Mouse (Mus musculus) testis, adult 2 months (tissue): ENCODE data around the gene Cd109. TPM values are rescaled to one million over a fixed set of nuclear protein-coding genes. Genes with fewer than 3 reads are reported as not detected.

Experiments
- H3K27ac ChIP-seq: fragments of 200-500 bp; 2 replicates; pipeline ENCODE4 v1.5.1; 2012; ENCODE audit warnings: low read depth, low read length; ENCODE audit not compliant: control insufficient read depth, insufficient read depth
- H3K27me3 ChIP-seq: fragments of 200-500 bp; 2 replicates; pipeline ENCODE4 v1.6.1; 2012; ENCODE audit warnings: mild to moderate bottlenecking, low read length, moderate library complexity; ENCODE audit not compliant: control insufficient read depth, insufficient read depth
- H3K36me3 ChIP-seq: fragments of 200-500 bp; 2 replicates; pipeline ENCODE4 v1.6.1; 2012; ENCODE audit warnings: mild to moderate bottlenecking, low read length; ENCODE audit not compliant: control insufficient read depth, insufficient read depth
- H3K4me1 ChIP-seq: fragments of 200-500 bp; 2 replicates; pipeline ENCODE4 v1.6.1; 2012; ENCODE audit warnings: low read length; ENCODE audit not compliant: control insufficient read depth, insufficient read depth
- H3K4me3 ChIP-seq: fragments of 200-500 bp; 2 replicates; pipeline ENCODE4 v1.5.1; 2012; ENCODE audit warnings: low read depth, mild to moderate bottlenecking, low read length, moderate library complexity, mixed read lengths; ENCODE audit not compliant: control insufficient read depth
- CTCF ChIP-seq: fragments of 200-500 bp; IDR thresholded peaks from 2 replicates; pipeline ENCODE4 v1.5.1; 2012; ENCODE audit warnings: low read depth, mild to moderate bottlenecking, inconsistent platforms, low read length, moderate library complexity; ENCODE audit not compliant: control insufficient read depth, insufficient read depth, insufficient replicate concordance
- POLR2A ChIP-seq: fragments of 200-500 bp; IDR thresholded peaks from 2 replicates; pipeline ENCODE4 v1.6.1; 2012; ENCODE audit warnings: low read depth, mild to moderate bottlenecking, inconsistent platforms, low read length, moderate library complexity; ENCODE audit not compliant: control insufficient read depth
- polyA plus RNA-seq: library from polyadenylated mRNA; depleted of rRNA; stranded (reverse); fragments of >200 nt; gene quantifications from 2 replicates; pipeline ENCODE4 v1.2.3, GENCODE M21; 2012

Gene Cd109
- polyA plus RNA-seq, 1 experiment: 7.6 TPM

DNA sequence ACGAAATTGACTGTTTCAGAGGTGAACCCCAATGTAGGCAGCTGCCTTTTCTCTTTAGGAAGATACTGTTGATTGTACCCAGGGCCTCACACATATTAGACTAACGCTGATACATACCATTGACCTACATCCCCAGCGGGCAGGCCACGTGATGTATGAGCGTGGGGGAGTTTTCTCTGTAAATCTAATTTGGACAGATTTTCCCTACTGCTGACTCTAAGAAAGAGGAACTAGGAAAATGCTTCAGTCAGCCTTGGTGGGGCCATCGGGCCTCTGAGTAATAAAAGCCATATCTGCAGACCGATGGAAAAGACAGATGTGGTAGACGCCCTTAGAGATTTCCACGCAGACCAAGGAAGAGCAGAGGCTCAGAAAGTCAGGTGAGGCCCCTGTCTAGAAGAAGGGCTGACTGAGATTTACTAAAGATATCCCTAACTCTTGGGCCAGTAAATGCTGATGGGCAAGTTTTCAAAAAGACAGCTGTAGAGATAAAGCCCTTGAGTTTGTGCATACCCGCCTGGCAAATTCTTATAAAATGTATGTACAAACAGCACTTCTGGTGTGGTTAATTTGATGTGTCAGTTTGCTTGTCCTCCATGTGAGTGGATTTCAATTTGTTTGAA is 26.8 kb upstream of the Cd109 start:
- H3K27ac ChIP-seq: no peak overlapping the region

DNA sequence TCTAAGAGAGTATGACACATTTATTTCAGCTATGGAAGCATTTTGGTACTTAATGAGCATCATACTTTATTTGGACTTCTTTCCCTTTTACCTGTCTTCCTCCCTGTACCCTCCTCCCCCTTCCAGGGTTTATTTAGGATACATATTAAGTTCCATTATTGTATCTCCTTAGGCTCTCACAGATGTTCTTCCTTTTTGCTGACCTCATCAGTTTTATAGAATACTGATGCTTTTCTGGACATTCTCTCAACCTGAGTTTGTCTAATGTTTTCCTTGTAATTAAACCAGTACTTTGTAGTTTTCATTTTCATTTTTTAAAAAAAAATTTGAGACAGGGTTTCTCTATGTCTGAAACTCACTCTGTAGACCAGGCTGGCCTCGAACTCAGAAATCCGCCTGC is 24.9 kb upstream of the Cd109 start:
- no peak overlapping the region for H3K4me3 ChIP-seq
- H3K27me3 ChIP-seq: no peaks in the 10 kb centered on the region
- no peaks in the 10 kb centered on the region for H3K36me3 ChIP-seq
- no peak overlapping the region for H3K27ac ChIP-seq
- TF ChIP-seq POLR2A (no peak), CTCF (no peak)
- H3K4me1 ChIP-seq: peaks cover 8% of the 10 kb centered on the region

More for the DNA sequence above, 26.8 kb upstream of the Cd109 start:
- H3K4me1 ChIP-seq: peaks cover 8% of the 10 kb centered on the region
- H3K27me3 ChIP-seq: no peaks in the 10 kb centered on the region
- TF ChIP-seq CTCF (no peak), POLR2A (no peak)
- H3K36me3 ChIP-seq: no peaks in the 10 kb centered on the region
- H3K4me3 ChIP-seq: peak overlapping the region; percentile 87; the same call in 1 of the 2 replicates

DNA sequence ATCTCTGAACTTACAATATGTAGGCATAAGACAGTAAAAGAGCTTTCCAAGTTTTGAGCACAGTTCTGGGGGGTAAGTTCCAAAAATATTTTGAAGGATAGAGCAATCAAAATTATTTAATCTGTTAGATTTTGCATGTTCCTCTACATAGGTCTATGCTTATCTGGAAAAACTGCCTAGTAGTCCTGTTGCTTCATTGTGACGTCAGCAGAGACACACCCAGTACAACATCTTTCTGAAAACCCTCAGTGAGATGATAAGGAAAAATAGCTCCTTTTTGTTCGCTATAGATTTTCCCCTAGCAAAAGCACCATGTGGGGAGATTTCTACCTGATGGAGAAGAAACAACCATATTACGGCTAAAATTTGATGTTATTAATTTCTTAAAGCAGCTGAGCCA is 20.1 kb upstream of the Cd109 start:
- Histone ChIP-seq H3K27me3 (no peaks in the 10 kb centered on the region), H3K4me3 (no peak overlapping the region), H3K27ac (no peak overlapping the region), H3K36me3 (no peaks in the 10 kb centered on the region), H3K4me1 (no peaks in the 10 kb centered on the region)
- TF ChIP-seq POLR2A: no peak
- no peak for TF ChIP-seq CTCF

DNA sequence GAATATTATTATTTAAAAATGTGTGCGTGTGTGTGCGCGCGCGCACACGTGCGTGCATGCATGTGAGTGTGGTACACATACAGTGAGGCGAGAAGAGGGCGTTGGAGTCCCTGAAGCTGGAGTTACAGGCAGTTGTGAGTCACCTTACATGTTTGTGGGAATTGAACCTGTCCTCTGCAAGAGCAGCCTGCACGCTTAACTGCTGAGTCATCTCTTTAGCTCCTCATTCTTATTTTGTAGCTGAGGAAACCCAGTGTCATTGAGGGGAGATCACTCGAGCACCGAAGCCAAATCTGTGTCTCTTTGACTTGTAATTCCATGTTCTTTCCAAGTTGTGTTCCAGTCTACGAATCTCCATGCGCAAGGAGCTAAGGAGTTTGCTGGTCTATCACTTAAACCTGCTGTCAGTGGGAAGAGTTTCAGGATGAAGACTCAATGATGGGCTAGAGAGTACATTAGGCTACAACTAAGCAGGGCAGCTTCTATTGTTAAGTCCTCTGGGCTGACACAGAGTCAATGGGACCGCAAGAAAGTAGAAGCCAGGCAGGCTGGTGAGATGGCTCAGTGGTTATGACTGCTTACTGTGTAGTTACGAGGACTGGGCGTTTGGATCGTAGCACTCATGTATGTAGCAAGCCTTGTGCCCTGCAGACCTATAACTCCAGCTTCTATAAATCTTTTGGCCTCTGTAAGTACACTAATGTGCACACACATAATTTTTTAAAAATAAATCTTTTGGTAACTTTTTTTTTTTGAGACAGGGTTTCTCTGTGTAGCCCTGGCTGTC is 19.4 kb upstream of the Cd109 start:
- TF ChIP-seq POLR2A (no peak), CTCF (no peak)
- H3K27ac ChIP-seq: no peak overlapping the region
- no peaks in the 10 kb centered on the region for H3K36me3 ChIP-seq
- no peaks in the 10 kb centered on the region for H3K4me1 ChIP-seq
- no peak overlapping the region for H3K4me3 ChIP-seq
- H3K27me3 ChIP-seq: no peaks in the 10 kb centered on the region

DNA sequence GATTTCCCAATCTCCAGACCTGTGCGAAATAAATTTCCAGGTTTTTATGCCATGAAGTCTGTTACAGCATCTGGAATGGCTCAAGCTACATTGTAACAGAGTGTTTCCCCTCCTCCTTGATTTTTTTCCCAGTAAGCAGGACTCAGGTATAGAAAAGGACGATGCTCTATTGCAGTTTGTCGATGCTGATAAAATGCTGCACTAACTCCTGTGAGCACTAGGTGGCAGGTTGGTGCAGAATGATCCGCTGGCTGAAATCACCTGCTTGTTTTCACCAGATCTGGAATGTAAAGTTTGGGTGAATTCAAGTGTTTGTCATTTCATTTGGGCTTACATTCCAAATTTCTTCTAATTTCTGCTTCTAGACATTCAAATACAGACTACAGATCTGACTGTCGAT is 18.5 kb upstream of the Cd109 start:
- Histone ChIP-seq H3K27ac (no peak overlapping the region), H3K4me3 (no peak overlapping the region), H3K4me1 (no peaks in the 10 kb centered on the region), H3K36me3 (no peaks in the 10 kb centered on the region), H3K27me3 (no peaks in the 10 kb centered on the region)
- no peak for TF ChIP-seq CTCF
- no peak for TF ChIP-seq POLR2A

DNA sequence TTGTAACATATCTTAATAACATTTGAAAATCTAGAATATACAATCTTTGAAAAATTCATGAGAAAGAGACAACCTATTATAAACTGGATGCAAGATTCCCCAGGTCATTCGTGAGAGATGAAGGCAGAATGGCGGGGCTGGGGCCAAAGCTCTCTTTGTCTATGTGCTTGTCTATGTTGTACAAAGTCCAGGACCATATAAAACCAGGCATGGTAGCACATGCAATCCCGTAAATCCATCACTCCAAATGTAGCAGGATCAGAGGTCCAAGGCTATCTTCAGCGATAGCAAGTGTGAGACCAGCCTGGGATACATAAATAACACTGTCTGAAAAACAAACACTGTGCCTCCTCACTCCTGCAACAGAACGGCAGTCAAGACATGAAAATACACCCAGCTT is 15.4 kb upstream of the Cd109 start:
- Histone ChIP-seq H3K27me3 (no peaks in the 10 kb centered on the region), H3K36me3 (no peaks in the 10 kb centered on the region), H3K4me1 (no peaks in the 10 kb centered on the region), H3K27ac (no peak overlapping the region), H3K4me3 (no peak overlapping the region)
- TF ChIP-seq CTCF: no peak
- TF ChIP-seq POLR2A: no peak

DNA sequence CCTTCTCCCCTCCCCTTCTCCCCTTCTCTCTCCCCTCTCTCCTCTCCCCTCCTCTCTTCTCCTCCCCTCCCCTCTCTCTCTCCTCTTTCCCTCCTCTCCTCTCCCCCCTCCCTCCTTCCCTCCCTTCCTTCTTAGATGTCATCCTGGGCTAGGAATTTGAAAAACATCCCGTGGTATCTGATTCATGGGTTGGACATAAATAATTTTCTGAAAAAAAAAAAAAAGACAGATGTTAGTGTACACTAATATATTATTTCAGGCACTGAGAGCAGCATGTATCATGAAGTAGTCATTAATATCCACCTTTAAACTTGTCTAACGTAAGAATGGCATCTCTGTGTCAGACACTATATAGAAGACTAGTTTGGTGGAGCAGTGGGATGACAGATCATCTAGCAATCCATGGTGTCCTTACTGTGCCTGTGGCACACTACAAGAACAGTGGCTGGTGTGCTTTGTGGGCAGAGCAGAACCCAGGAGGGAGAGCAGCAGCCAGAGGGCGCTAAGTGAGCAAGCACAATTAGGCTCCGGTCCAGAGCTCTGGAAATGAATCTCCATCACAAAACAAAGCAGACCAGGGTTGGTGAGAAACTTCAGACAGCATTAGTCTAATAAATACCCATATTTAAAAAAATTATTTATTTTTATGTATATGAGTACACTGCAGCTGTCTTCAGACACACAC is 14.2 kb upstream of the Cd109 start:
- no peak for TF ChIP-seq CTCF
- no peak for TF ChIP-seq POLR2A

More for the DNA sequence above, 14.2 kb upstream of the Cd109 start:
- no peaks in the 10 kb centered on the region for H3K36me3 ChIP-seq
- no peaks in the 10 kb centered on the region for H3K4me1 ChIP-seq
- H3K27ac ChIP-seq: no peak overlapping the region
- no peaks in the 10 kb centered on the region for H3K27me3 ChIP-seq
- no peak overlapping the region for H3K4me3 ChIP-seq
